Mouse (Mus musculus) olfactory bulb, adult 2 months (tissue): ENCODE data around the gene Pip5k1b.

ENCODE experiments used
- CTCF ChIP-seq: fragments of 200-500 bp; IDR thresholded peaks from 2 replicates; pipeline ENCODE4 v1.5.1; 2012; ENCODE audit warnings: low read depth, mild to moderate bottlenecking, low read length, moderate library complexity; ENCODE audit not compliant: insufficient read depth
- POLR2A ChIP-seq: fragments of 200-500 bp; IDR thresholded peaks from 2 replicates; pipeline ENCODE4 v1.6.1; 2012; ENCODE audit warnings: mild to moderate bottlenecking, low read depth, low read length, moderate library complexity; ENCODE audit not compliant: insufficient read depth

DNA sequence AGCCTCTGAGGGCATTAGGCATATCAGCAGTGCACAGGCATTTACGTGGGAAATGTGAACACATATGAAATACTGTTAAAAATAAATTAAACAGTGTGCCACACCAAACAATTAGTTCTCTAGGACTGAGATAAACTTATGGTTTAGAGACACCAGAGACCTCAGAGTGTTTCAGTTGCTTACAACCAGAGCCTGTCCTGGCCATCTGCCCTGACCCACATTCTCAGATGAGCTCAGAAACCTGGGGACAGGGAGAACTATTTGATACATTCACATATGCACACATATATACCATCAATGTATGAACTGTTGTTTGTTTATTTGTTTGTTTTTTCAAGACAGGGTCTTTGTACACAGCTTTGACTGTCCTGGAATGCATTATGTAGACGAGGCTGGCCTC, 161.8 kb downstream of the Pip5k1b start:
- TF ChIP-seq CTCF (no peak), POLR2A (no peak)
